In genomic region chr17:14201281-14201787, GRCm38 (mm10) we compare ENCODE assay signal across 8 mouse cellular contexts. TPM values are rescaled to one million over a fixed set of nuclear protein-coding genes. Genes with fewer than 3 reads are reported as not detected.
A peak's percentile ranks its signal among the peaks of the same experiment; 100 is the strongest.
DNase-seq lines count a peak whose midpoint lies in the region; ATAC-seq lines count a peak whose summit lies in the region.

No protein-coding gene starts in this region.

- H3K9ac ChIP-seq in hindbrain, embryonic 12.5 days = no peak overlapping the region
- no peak overlapping the region for H3K9ac ChIP-seq in limb, embryonic 11.5 days (ENCODE audit: low read length)

- whole genome bisulfite sequencing in hindbrain, embryonic 12.5 days = 7% methylated on average over 12 of the region's 12 CpGs
- 10% methylated on average over 12 of the region's 12 CpGs for WGBS in limb, embryonic 11.5 days

- H3K9me3 ChIP-seq in hindbrain, embryonic 12.5 days (replicated peaks) = no peaks in the 10 kb centered on the region
- H3K9me3 ChIP-seq in limb, embryonic 11.5 days (ENCODE audit: control insufficient read depth, low read length) = no peaks in the 10 kb centered on the region

- H3K27ac ChIP-seq in hindbrain, embryonic 12.5 days = no peak overlapping the region
- H3K27ac ChIP-seq in limb, embryonic 11.5 days (replicated peaks; ENCODE audit: low read depth, low read length) = no peak overlapping the region

- H3K4me3 ChIP-seq in hindbrain, embryonic 12.5 days = no peak overlapping the region
- H3K4me3 ChIP-seq in limb, embryonic 11.5 days (ENCODE audit: low read depth, low read length) = no peak overlapping the region

- peak overlapping the region; percentile 15; the same call in 1 of the 2 replicates for H3K4me2 ChIP-seq in hindbrain, embryonic 12.5 days (replicated peaks)
- H3K4me2 ChIP-seq in limb, embryonic 11.5 days (ENCODE audit: low read depth, severe bottlenecking) = peak overlapping the region; percentile 94

- peak; percentile 47 for DNase-seq in retina, postnatal 1 day
- no peak for DNase-seq in retina, embryonic 14.5 days (ENCODE audit: low spot score)
- peak; percentile 40 for DNase-seq in limb, embryonic 11.5 days (ENCODE audit: low spot score)
- DNase-seq in testis, postnatal 10 days (ENCODE audit: low spot score) = peak; percentile 81
- DNase-seq in urinary bladder, postnatal 36 days (ENCODE audit: low spot score in 2 of 2) = no peak
- DNase-seq in thymus, postnatal 14 days = no peak
- DNase-seq in spleen, postnatal 36 days (ENCODE audit: low spot score in 2 of 2) = no peak

- no peaks in the 10 kb centered on the region for H3K36me3 ChIP-seq in hindbrain, embryonic 12.5 days
- no peaks in the 10 kb centered on the region; the same call in 1 of the 2 replicates for H3K36me3 ChIP-seq in limb, embryonic 11.5 days (ENCODE audit: control insufficient read depth, insufficient read depth, low read length)

- no peak for ATAC-seq in hindbrain, embryonic 12.5 days (ENCODE audit: low FRiP score)
- ATAC-seq in limb, embryonic 11.5 days (ENCODE audit: insufficient number of reproducible peaks, low FRiP score, low TSS enrichment, low read depth) = no peak

- peaks cover 69% of the 10 kb centered on the region for H3K27me3 ChIP-seq in hindbrain, embryonic 12.5 days
- peaks cover 29% of the 10 kb centered on the region for H3K27me3 ChIP-seq in limb, embryonic 11.5 days (ENCODE audit: control insufficient read depth, insufficient read depth, low read length)

- peaks cover 32% of the 10 kb centered on the region for H3K4me1 ChIP-seq in hindbrain, embryonic 12.5 days
- peaks cover 22% of the 10 kb centered on the region for H3K4me1 ChIP-seq in limb, embryonic 11.5 days (ENCODE audit: control insufficient read depth, insufficient read depth, low read length)

RNA-seq across cellular contexts. Expression of gene Dact2, which starts 2.8 kb away (rescaled TPM):
- 1.0 and 1.3 TPM in 2 replicates for polyA plus RNA-seq in hindbrain, embryonic 12.5 days (2016; fragmentation: Nextera tagmentation; extraction: Ambion mirVana)
- polyA plus RNA-seq in limb, embryonic 11.5 days (2014; fragmentation: Nextera tagmentation; extraction: Ambion mirVana) = 1.1 and 1.3 TPM in 2 replicates

Comparison
In these comparisons a context has a peak if more than half of its experiments do, and no peak if none do; other contexts are left out.
1. DNase-seq: peak in retina, postnatal 1 day (single experiment), limb, embryonic 11.5 days (single experiment) and testis, postnatal 10 days (single experiment); none in retina, embryonic 14.5 days (single experiment), urinary bladder, postnatal 36 days (0 of 2), thymus, postnatal 14 days (single experiment) and spleen, postnatal 36 days (0 of 2).